Mouse (Mus musculus): ENCODE data around the gene Mphosph9.

Gene Mphosph9

GRCm38 (mm10) chr5:124267652-124268051 lies 60.1 kb downstream of the Mphosph9 start:
- no peak for DNase-seq (ENCODE audit: extremely low spot score)

DNA sequence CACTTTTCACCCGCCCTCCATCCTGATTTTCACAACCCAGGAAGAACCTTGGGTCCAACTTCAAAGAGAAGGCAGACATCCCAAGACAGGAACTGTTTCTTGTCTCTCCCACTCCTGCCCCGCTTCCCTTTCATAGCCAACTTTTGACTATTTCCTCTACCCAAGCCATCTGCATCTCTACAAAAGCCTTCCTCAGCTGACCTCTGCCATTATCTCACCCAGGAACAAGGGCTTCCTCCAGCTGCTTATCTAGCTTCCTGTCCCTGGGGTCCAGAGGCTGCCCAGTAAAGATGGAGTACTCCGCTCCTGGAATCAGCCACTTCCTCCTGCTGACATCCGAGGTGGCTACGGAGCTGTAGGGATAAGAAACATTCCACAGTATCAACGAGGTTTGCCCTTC lies 61.0 kb downstream of the Mphosph9 start:
- DNase-seq (ENCODE audit: extremely low spot score), result no peak

DNA sequence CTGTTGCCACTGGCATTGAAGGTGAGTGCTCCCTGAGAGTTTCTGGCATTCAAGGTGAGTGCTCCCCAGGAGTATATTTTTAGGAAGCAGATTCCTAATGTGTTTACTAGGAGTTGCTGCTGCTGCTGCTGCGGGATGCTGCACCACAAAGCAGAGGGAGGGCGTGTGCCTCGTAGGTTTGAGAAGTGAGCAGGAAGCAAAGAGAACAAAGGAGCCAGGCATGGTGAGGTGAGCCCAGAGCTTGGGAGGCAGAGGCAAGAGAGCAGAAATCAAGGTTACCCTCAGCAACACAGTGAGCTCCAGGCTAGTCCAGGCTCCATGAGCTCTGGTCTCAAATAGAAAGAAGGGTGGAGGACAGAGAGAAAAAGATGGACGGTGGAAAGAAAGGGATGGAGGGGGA lies 64.5 kb downstream of the Mphosph9 start:
- DNase-seq (ENCODE audit: extremely low spot score), result no peak

- DNase-seq (ENCODE audit: extremely low spot score), result no peak
Measured at GRCm38 (mm10) chr5:124262090-124262489, 65.7 kb downstream of the Mphosph9 start.

- DNase-seq (ENCODE audit: extremely low spot score), result no peak
Measured at GRCm38 (mm10) chr5:124259133-124259532, 68.6 kb downstream of the Mphosph9 start.

- DNase-seq (ENCODE audit: extremely low spot score), result no peak
Measured at GRCm38 (mm10) chr5:124258026-124258425, 69.7 kb downstream of the Mphosph9 start.

DNA sequence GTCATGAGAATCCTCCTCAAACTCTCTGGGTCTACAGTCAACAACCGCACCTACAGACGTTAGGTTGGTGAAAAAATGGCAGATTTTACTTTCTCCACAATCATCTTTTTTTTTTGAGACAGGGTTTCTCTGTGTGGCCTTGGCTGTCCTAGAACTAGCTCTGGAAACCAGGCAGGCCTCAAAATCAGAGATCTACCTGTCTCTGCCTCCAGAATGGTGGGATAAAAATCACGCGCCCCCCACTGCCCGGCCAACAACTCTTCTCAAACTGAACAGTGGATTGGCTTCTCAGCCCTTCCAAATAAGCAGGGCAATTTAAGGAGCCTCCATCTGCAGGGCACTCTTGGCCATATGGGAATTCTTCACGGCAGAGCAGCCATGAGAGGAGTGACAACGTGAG lies 72.6 kb downstream of the Mphosph9 start:
- DNase-seq (ENCODE audit: extremely low spot score), result no peak

DNA sequence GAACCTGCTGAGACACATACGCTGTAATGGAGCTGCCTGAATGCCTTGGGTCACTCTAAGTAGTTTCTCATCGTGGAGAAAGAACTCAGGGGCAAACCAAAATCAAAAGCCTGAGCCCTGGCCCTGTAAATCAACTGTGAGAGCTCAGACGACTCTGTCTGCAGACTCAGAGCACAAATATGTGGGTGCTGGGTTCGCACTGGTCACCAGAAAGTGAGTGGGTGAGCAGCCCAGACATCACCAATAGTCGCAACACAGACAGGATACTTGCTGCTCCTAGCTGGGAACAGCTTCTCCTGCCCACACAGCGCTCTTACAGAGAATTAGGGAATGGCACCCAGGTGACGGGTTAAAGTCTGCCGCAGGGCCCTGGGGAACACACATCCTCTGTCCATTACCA lies 74.2 kb downstream of the Mphosph9 start:
- DNase-seq (ENCODE audit: extremely low spot score), result no peak

DNA sequence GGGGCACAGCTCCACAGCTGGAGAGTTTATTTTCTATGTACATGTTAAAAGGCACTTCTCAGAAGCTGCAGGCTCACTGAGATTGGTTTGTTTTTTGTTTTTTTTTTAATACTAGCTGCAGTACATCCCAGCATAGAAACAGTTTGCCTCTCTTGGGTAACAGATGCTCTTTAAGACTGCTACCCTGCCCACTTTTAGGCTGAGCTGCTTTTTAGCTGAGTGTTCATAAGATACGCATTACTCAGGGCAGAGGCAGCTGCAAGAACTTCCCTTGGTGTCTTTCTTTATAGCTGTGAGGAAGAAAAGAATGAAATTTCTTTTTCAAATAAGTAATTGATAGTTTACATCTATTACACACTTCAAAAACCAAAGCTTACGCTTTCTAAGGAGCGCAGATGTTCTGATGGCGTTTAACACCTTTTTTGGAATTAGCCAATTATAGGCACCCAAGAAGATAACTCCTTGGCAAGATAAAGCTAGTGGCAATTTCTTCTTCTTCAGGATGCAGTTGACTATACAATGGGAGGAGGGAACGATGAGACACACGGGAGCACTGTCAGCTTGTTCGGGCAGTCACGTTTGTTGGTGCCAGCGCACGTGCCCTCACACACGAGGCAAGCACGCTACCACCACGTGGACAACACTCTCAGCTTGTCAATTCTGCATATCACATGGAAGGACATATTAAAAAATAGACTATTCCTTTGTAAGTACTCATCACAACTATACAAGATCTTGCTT lies 75.0 kb downstream of the Mphosph9 start:
- DNase-seq (ENCODE audit: extremely low spot score), result no peak

DNA sequence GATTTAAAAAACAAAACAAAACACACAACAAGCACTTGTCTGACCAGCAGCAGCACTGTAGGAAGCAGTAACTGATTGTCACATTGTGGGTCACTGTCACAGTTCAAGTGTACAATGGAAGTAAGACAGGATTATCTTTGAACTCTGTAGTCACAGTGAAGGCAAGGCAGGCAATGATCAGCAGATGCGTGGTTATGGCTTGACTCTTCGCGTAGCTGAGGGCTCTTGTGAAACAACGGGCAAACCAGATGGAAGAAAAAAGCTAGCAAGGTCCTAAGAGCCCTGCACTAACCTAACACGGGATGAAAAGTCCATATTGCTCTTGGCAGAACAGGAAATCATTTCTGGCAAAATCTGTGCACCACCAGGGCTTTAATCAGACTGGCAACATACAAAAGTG lies 76.7 kb downstream of the Mphosph9 start:
- no peak for DNase-seq (ENCODE audit: extremely low spot score)

DNA sequence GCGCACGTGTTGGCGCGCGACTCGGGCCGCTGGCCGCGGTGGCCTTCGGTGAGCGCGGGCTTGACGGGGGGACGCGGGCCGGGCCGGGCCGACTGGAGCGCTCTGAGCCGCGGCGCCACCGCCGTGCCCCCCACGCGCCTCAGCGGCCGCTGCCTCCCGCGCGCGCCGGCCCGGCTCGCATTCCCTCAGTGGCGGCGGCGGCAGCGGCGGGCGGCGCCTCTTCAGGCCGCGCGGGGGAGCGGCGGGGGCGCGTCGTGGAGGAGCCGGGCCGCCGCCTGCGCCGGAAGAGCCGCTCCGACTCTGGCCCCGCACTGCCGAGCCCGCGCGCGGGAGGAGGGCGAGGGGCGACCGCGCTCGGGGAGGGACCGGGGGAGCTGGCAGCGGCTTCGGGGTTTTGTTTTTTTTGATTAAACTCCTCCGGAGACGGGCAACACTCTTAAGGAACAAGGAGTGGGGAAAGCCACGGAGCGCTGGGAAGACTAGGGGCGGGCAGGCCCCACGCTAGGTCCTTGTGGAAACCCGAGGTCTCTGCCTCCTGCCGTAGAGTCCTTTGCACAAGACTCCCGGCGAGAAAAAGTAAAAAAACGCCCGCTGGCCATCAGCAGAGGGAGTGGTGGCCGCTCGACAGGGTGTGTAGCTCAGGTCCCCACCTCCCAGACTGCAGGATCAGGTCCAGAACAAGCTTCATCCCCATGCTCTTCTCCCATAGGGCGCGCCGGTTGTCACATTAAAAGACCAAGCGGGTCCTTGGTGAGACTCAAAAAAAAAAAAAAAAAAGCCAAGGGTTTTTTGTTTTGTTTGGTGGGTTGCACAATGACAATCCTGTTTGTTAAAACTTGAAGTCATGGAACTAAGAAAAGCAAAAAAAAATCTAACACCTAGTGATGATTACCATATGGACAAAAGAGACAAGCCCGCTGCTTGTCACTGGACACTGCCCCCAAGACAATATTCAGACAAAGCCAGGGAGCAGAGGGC lies 77.9 kb downstream of the Mphosph9 start, which contains the start of gene Pitpnm2:
Pitpnm2 (minus strand) TSS at position 147 of the 978 bp plus-strand sequence.
- DNase-seq (ENCODE audit: extremely low spot score), result peak; percentile 62

DNA sequence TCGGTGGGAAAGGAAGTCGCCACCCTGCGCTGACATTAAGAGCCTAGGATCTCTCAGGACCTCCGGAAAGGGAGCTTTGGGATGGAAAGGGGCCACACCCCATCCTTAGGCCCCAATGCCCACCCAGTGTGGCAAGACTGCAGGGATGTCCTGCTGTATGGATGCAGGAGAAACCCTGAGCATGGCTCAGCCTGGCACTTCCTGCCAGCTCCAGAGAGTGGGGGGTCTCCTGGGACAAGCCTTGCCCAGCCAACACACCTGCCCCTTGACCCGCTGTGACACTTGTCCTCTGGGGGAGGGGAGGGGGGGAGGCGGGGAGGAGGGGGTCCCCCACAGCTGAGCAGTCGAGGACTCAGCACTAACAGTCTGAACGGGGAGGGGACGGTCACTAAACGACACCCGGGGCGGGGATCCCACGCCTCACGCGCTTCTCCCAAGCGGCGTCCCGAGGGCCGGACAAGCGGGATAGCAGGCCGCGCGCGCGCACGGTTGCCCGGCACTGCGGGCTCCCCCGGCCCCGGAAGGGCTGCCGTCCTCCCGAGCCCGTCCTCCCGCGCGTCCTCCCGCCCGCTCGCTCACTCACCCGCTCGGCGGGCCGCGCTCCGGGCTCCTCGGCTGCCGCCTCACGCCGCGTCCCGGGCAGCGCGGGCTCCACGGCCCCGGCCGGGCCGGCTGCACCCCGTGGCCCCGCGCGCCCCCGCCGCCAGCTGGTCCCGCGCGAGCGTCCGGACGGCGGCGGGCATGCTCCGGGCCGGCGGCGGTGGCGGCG lies 78.7 kb downstream of the Mphosph9 start:
- peak; percentile 67 for DNase-seq (ENCODE audit: extremely low spot score)

GRCm38 (mm10) chr5:124247986-124248626 lies 79.7 kb downstream of the Mphosph9 start:
- peak; percentile 36 for DNase-seq (ENCODE audit: extremely low spot score)

DNA sequence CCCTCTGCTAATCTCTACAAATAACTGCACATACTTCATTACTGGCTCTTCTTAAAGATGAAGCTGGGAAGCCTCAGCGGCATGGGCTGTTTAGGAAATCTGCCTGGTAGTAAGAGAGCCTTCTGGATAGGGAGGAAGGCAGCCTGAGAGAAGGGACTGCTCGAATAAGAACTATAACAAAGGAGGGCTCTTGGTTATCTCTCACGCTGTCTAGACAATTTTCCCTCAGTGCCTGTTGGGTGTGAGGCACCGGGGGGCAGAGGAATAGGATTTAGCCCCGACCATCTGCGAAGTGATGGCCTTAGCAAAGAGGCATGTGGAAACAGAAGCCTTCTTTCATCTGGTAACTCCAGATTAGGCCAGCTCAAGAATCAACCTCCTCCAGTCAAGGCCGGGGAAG lies 80.5 kb downstream of the Mphosph9 start:
- no peak for DNase-seq (ENCODE audit: extremely low spot score)

GRCm38 (mm10) chr5:124244885-124245284 lies 82.9 kb downstream of the Mphosph9 start:
- no peak for DNase-seq (ENCODE audit: extremely low spot score)

- no peak for DNase-seq (ENCODE audit: extremely low spot score)
Measured at GRCm38 (mm10) chr5:124244449-124244848, 83.3 kb downstream of the Mphosph9 start.

DNA sequence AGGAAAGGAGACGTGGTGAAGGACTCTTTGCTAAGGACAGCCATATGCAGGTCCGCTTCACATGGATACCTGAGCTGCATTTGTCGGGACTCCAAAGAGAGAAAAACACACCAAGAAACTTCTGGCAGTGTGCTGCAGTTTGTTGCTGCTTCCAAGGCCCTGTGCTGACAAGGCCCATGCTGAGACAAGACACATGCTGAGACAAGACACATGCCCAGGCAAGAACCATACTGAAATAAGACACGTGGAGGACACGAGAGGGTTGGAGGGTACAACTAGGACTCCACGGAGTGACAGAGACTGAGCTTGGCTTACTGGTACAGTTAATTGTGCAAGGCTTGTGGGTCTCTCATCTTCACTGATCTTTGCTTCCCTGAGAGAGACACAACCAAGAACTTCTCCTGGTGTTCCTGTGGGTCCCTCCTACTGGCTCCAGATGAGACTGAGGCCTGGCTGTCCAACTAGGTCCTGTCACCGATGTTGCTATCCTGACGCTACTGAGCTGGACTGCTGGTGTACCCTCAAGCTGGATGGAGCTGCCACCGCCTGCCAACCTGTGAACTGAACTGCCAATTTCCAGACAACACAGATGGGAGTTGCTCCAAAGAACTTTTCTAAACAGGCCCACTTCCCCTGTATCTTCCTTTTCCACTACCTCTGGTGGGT lies 84.4 kb downstream of the Mphosph9 start:
- DNase-seq (ENCODE audit: extremely low spot score), result no peak

GRCm38 (mm10) chr5:124241686-124242444 lies 85.9 kb downstream of the Mphosph9 start:
- DNase-seq (ENCODE audit: extremely low spot score), result no peak

DNA sequence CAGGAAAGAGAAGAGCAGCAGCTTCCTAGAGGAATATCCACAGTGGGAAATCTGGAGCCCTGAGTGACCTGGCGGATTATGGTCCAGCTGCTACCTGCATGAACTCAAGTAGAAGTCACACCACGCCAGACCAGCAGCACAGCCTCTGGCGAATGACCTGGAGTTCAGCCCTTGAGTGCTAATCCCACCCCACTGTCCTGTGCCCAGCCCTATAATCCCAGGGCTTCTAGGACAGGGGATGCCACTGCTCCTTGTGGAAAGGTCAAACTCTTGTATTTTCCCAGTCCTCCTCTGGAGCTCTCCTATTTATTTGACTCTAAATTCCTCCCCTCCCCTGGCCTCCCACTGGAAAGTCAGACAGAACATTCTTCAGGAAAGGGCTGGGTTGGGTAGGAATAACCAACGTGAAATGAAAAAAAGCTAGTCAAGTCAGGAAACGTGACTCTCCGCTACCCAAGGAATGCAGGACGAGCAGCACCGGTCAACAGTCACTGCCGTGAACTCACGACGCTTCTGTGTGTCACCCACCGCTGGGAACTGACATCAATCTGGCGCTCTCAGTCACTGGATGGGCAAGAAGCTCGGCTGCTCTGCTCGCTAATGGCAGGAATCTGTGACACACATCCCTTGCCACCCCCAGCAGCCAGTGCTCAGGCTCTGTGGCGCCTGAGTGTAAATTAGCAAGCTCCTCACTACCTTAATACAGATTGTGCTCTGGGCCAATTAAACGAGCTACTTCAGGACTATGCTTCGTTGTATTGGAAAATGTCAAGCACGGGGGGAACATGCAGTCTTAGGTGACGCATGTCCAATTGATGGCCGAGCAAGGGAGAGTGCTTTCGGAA lies 86.7 kb downstream of the Mphosph9 start:
- DNase-seq (ENCODE audit: extremely low spot score), result peak; percentile 34

Data from embryo, embryonic 9.5 days (tissue).